Mouse (Mus musculus) cerebellum, adult 2 months (tissue): ENCODE measurements around the gene Tmem161a.

ENCODE experiments used
- CTCF ChIP-seq: fragments of 200-500 bp; IDR thresholded peaks from 2 replicates; pipeline ENCODE4 v1.5.1; 2011; ENCODE audit warnings: low read depth, mild to moderate bottlenecking, control low read depth, low read length, moderate library complexity, borderline replicate concordance; ENCODE audit not compliant: insufficient read depth
- POLR2A ChIP-seq: fragments of 200-500 bp; IDR thresholded peaks from 2 replicates; pipeline ENCODE4 v1.6.1; 2011; ENCODE audit warnings: low read length, control low read depth, borderline replicate concordance; ENCODE audit not compliant: insufficient read depth

GRCm38 (mm10) chr8:70131166-70131883 lies 40.8 kb upstream of the Tmem161a start, which contains the start of gene Nr2c2ap:
- TF ChIP-seq CTCF = no peak
- TF ChIP-seq POLR2A = peak; percentile 66; the same call in 1 of the 2 replicates
